Mouse (Mus musculus) forebrain, postnatal 0 days (tissue): ENCODE data around the gene Plagl2. TPM values are rescaled to one million over a fixed set of nuclear protein-coding genes. Genes with fewer than 3 reads are reported as not detected.
"Not testable (repeated sequence)": the region's sequence is repeated elsewhere in the genome, so short reads cannot be mapped to it uniquely, and the experiment has no call there.

Experiments used
- ATAC-seq: fragments of 200-750 bp; cut with Nextera tagmentation; 2 replicates; pipeline ENCODE4 v1.8.0; 2017; ENCODE audit warnings: mild to moderate bottlenecking, moderate library complexity
- DNase-seq: peaks from one replicate; pipeline ENCODE4 v3.0.0-alpha.2; 2015
- H3K27ac ChIP-seq: fragments of 300-500 bp; sonication (generic); 2 replicates; pipeline ENCODE4 v1.5.1; 2014; ENCODE audit warnings: low read depth, mild to moderate bottlenecking, antibody characterized with exemption, low read length, moderate library complexity, mixed read lengths
- H3K27me3 ChIP-seq: fragments of 300-500 bp; sonication (generic); 2 replicates; pipeline ENCODE4 v1.6.1; 2014; ENCODE audit warnings: mild to moderate bottlenecking, low read length, mixed read lengths; ENCODE audit not compliant: insufficient read depth
- H3K36me3 ChIP-seq: fragments of 300-500 bp; sonication (generic); 2 replicates; pipeline ENCODE4 v1.6.1; 2014; ENCODE audit warnings: mild to moderate bottlenecking, moderate library complexity; ENCODE audit not compliant: insufficient read depth
- H3K4me1 ChIP-seq: fragments of 300-500 bp; sonication (generic); 2 replicates; pipeline ENCODE4 v1.6.1; 2014; ENCODE audit warnings: antibody characterized with exemption; ENCODE audit not compliant: insufficient read depth
- H3K4me2 ChIP-seq: fragments of 300-500 bp; sonication (generic); 2 replicates; pipeline ENCODE4 v1.6.1; 2014; ENCODE audit warnings: low read depth, mild to moderate bottlenecking, moderate library complexity
- H3K4me3 ChIP-seq: fragments of 300-500 bp; sonication (generic); 2 replicates; pipeline ENCODE4 v1.5.1; 2014; ENCODE audit warnings: low read depth, low read length, mixed read lengths
- H3K9ac ChIP-seq: fragments of 300-500 bp; sonication (generic); 2 replicates; pipeline ENCODE4 v1.6.1; 2014; ENCODE audit warnings: mild to moderate bottlenecking
- H3K9me3 ChIP-seq: fragments of 300-500 bp; sonication (generic); 2 replicates; pipeline ENCODE4 v1.6.1; 2016; ENCODE audit warnings: low read length
- CTCF ChIP-seq: sonication (generic); IDR thresholded peaks from 2 replicates; pipeline ENCODE4 v1.5.1; 2016; ENCODE audit warnings: antibody characterized with exemption, control low read depth, low read depth
- WGBS: fragments of 180-500 bp; shearing (Covaris S2); extraction: QIAGEN DNeasy Blood & Tissue Kit; methylation state at CpG from one replicate; pipeline ENCODE4 v1.1.7; 2014; 5-methylcytosine and 5-hydroxymethylcytosine counted together
- polyA plus RNA-seq: library from polyadenylated mRNA; unstranded; fragments of >200 nt; fragmentation: Nextera tagmentation; extraction: Ambion mirVana; gene quantifications from 2 replicates; pipeline ENCODE4 v1.2.1, GENCODE M21; 2015
- total RNA-seq: library from RNA; depleted of rRNA; stranded (reverse); fragments of >200 nt; gene quantifications from 2 replicates; pipeline ENCODE4 v1.2.3, GENCODE M21; 2014

Gene Plagl2
- total and polyA plus RNA-seq, 2 experiments from 2014 or later, result 2.5 to 5.1 TPM

GRCm38 (mm10) chr2:153274919-153275247 is 33.7 kb upstream of the Plagl2 start:
- no peaks in the 10 kb centered on the region for H3K27me3 ChIP-seq
- no peak overlapping the region for H3K27ac ChIP-seq
- H3K9me3 ChIP-seq, result no peaks in the 10 kb centered on the region
- 77% methylated on average over 6 of the region's 6 CpGs for WGBS
- TF ChIP-seq CTCF, result no peak
- H3K36me3 ChIP-seq, result no peaks in the 10 kb centered on the region
- H3K4me3 ChIP-seq, result no peak overlapping the region
- DNase-seq (no peak), ATAC-seq (no peak)
- H3K4me2 ChIP-seq, result no peak overlapping the region
- no peaks in the 10 kb centered on the region for H3K4me1 ChIP-seq
- H3K9ac ChIP-seq, result no peak overlapping the region

- not testable (repeated sequence) for DNase-seq, ATAC-seq
- WGBS, result 73% methylated on average over 6 of the region's 6 CpGs
Observed at GRCm38 (mm10) chr2:153274200-153274918, 33.1 kb upstream of the Plagl2 start.

GRCm38 (mm10) chr2:153270231-153270915 is 29.1 kb upstream of the Plagl2 start:
- not testable (repeated sequence) for H3K27ac ChIP-seq, DNase-seq, ATAC-seq, H3K4me3 ChIP-seq, H3K4me1 ChIP-seq, H3K27me3 ChIP-seq, H3K9me3 ChIP-seq, H3K4me2 ChIP-seq, H3K9ac ChIP-seq
- peaks cover 17% of the 10 kb centered on the region for H3K36me3 ChIP-seq
- 71% methylated on average over 8 of the region's 8 CpGs for WGBS

More at GRCm38 (mm10) chr2:153274200-153274918, 33.1 kb upstream of the Plagl2 start:
- not testable (repeated sequence) for H3K27me3 ChIP-seq, H3K4me2 ChIP-seq, H3K9ac ChIP-seq, H3K27ac ChIP-seq, H3K9me3 ChIP-seq, H3K4me3 ChIP-seq, H3K36me3 ChIP-seq, H3K4me1 ChIP-seq

GRCm38 (mm10) chr2:153267331-153267730 is 26.1 kb upstream of the Plagl2 start:
- Histone ChIP-seq H3K4me2 (no peak overlapping the region), H3K4me1 (no peaks in the 10 kb centered on the region), H3K27me3 (no peaks in the 10 kb centered on the region), H3K9me3 (no peaks in the 10 kb centered on the region), H3K36me3 (peaks cover 34% of the 10 kb centered on the region), H3K9ac (no peak overlapping the region), H3K4me3 (no peak overlapping the region), H3K27ac (no peak overlapping the region)
- ATAC-seq (no peak), DNase-seq (no peak)
- WGBS, result 94% methylated on average over 2 of the region's 2 CpGs
- no peak for TF ChIP-seq CTCF

- Histone ChIP-seq H3K27me3 (no peaks in the 10 kb centered on the region), H3K4me2 (no peak overlapping the region), H3K4me1 (no peaks in the 10 kb centered on the region), H3K36me3 (peaks cover 55% of the 10 kb centered on the region), H3K9ac (no peak overlapping the region), H3K27ac (no peak overlapping the region), H3K4me3 (no peak overlapping the region), H3K9me3 (no peaks in the 10 kb centered on the region)
- TF ChIP-seq CTCF, result no peak
- ATAC-seq (no peak), DNase-seq (no peak)
- 89% methylated on average over 7 of the region's 7 CpGs for WGBS
Observed at GRCm38 (mm10) chr2:153263053-153263452, 21.8 kb upstream of the Plagl2 start.

DNA sequence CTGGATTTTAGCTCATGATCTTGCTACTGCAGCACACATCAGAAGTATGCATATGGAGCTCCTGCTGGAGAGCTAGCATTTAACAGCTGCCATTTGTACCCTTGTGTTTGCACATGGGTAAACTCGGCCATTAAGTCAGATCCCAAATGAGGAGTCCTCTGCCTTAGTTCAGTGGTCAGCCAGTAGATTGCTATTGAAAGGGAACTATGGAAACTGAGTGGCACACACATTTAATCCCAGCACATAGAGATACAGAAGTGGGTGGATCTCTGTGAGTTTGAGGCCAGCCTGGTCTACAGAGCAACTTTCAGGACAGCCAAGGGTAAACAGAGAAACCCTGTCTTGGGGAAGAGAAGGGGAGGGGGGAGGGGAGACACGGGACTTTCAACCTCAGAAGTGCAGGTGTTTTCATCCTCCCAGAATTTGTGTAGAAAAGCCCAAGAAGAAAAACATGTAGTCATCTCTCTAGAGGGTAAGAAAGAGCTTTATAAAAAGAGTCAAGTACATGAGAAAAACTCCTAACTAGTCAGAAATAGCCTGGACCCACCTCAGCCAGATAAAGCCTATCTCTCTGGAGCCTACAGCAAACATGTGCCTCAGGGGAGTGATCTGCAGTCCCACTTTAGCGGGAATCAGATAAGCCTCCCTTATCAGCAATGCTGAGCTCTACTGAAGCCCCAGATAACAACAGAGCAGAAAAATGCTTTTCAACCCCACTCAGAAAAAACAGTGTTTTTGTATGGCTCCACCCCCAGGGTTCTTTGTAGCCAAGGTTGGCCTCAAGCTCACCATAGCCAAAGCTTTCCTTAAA is 18.8 kb upstream of the Plagl2 start:
- TF ChIP-seq CTCF, result no peak
- Histone ChIP-seq H3K27me3 (no peaks in the 10 kb centered on the region), H3K27ac (no peak overlapping the region), H3K9me3 (no peaks in the 10 kb centered on the region), H3K9ac (no peak overlapping the region), H3K4me3 (no peak overlapping the region), H3K4me1 (no peaks in the 10 kb centered on the region), H3K36me3 (peaks cover 36% of the 10 kb centered on the region), H3K4me2 (no peak overlapping the region)
- WGBS, result 70% methylated on average over 3 of the region's 3 CpGs
- ATAC-seq, result no peak
- DNase-seq, result no peak
